Mouse (Mus musculus) liver, postnatal 0 days (tissue): ENCODE data around the gene Celsr1.

Source experiments
- CTCF ChIP-seq: sonication (generic); IDR thresholded peaks from 2 replicates; pipeline ENCODE4 v1.5.1; 2016; ENCODE audit warnings: antibody characterized with exemption, low read depth
- EP300 ChIP-seq: IDR thresholded peaks from 2 replicates; pipeline ENCODE4 v1.6.1; 2016; ENCODE audit warnings: antibody characterized with exemption, low read depth, mild to moderate bottlenecking

DNA sequence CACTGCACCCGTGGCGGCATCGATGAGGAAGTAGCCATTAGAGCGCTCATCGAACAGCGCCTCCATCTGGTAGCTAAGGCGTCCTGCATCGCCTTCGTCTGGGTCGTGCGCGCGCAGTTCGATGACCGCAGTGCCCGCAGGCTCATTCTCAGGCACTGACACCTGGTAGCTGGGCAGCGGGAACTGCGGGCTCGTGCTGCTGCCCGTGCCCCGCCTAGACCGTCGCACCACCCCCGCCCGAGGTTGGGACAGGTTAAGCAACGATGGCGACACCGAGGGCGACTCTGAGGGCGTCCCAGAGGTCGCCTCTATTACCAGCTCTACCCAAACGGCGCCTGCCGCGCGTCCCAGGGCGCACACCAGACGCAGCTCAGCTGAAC, 776 bp downstream of the Celsr1 start:
- TF ChIP-seq CTCF (peak; percentile 59), EP300 (no peak)
